Mouse (Mus musculus) heart, postnatal 0 days (tissue): ENCODE measurements around the gene Dclk1.

Experiments
- CTCF ChIP-seq: IDR thresholded peaks from 2 replicates; pipeline ENCODE4 v1.5.1; 2016; ENCODE audit warnings: antibody characterized with exemption, control low read depth, low read depth
- EP300 ChIP-seq: IDR thresholded peaks from 2 replicates; pipeline ENCODE4 v1.6.1; 2016; ENCODE audit warnings: antibody characterized with exemption, low read depth

DNA sequence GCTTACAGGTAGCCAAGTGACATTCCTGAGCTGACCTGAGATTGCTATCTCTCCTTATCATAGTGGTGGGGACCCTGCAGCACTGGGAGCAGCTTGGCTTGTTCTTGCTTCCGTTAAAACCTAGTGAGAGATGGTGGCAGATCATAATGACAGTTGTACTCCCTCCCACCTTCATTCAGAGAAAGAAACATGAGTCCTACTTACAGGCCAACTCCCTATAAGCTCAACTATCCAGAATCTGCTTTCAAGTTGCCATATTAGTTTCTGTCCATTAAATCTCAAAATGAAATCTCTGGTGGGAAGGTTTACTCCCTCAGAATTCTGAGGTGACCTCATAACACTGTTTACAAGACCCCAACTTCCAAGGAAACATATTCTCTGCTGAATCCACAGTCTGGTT, 316.4 kb downstream of the Dclk1 start:
- no peak for TF ChIP-seq CTCF
- TF ChIP-seq EP300 = no peak
